Mouse (Mus musculus): ENCODE data around the gene Serpina5. TPM values are rescaled to one million over a fixed set of nuclear protein-coding genes. Genes with fewer than 3 reads are reported as not detected.

Gene Serpina5
- polyA plus RNA-seq (2014; fragmentation: Nextera tagmentation; extraction: Ambion mirVana): not detected in 2 replicates

DNA sequence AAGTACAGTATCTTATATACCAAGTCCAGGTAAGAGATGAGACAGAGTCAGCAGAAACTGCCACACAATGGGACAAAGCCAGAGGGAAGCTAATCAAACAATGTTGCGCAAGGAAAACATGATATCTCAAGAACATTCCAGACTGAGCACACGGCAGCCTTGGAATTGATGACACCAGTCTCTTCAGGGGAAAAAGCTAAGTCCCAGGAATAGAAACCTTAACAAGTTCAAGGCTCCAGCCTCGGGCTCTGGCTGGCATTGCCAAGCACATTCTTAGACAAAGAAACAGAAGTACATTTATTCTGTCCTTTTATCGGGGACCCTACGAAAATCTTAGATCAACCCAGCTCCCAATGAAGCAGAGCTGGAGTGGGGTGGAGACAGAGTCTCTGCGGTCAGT is at the start of gene Serpina5:
Serpina5 (plus strand) TSS at position 346 of the 400 bp plus-strand sequence.
- no peak within 1 kb of the TSS for H3K4me3 ChIP-seq (ENCODE audit: low read depth, low read length)
- H3K9me3 ChIP-seq (replicated peaks; ENCODE audit: control insufficient read depth, low read length): no peaks in the 10 kb centered on the region
- no peak within 1 kb of the TSS for H3K9ac ChIP-seq (ENCODE audit: low read depth, low read length)
- no peak for ATAC-seq (replicated peaks; ENCODE audit: insufficient number of reproducible peaks, low FRiP score, low TSS enrichment)
- no peak within 1 kb of the TSS for H3K4me2 ChIP-seq
- H3K27ac ChIP-seq (ENCODE audit: low read depth, low read length): no peak within 1 kb of the TSS
- no peaks in the 10 kb centered on the region for H3K36me3 ChIP-seq (ENCODE audit: control insufficient read depth, insufficient read depth, low read length)
- H3K4me1 ChIP-seq (ENCODE audit: control insufficient read depth, insufficient read depth, low read length): no peaks in the 10 kb centered on the region
- 76% methylated on average over 6 of the region's 6 CpGs for WGBS (ENCODE audit: insufficient replicate concordance)
- no peaks in the 10 kb centered on the region for H3K27me3 ChIP-seq (ENCODE audit: control insufficient read depth, insufficient read depth, low read length)

GRCm38 (mm10) chr12:104053995-104054394 is 46.9 kb upstream of the Serpina5 start:
- H3K4me1 ChIP-seq (ENCODE audit: control insufficient read depth, insufficient read depth, low read length): peaks cover 5% of the 10 kb centered on the region; the same call in 1 of the 2 replicates
- 0 out of 2 replicates have a peak, but pooled peaks cover 2% of the 10 kb centered on the region for H3K27me3 ChIP-seq (ENCODE audit: control insufficient read depth, insufficient read depth, low read length)
- no peaks in the 10 kb centered on the region for H3K9me3 ChIP-seq (replicated peaks; ENCODE audit: control insufficient read depth, low read length)
- no peak for ATAC-seq (replicated peaks; ENCODE audit: insufficient number of reproducible peaks, low FRiP score, low TSS enrichment)
- H3K36me3 ChIP-seq (ENCODE audit: control insufficient read depth, insufficient read depth, low read length): no peaks in the 10 kb centered on the region
- no peak overlapping the region for H3K4me2 ChIP-seq
- no peak overlapping the region for H3K9ac ChIP-seq (ENCODE audit: low read depth, low read length)
- H3K4me3 ChIP-seq (ENCODE audit: low read depth, low read length): no peak overlapping the region
- WGBS (ENCODE audit: insufficient replicate concordance): 36% methylated on average over 1 of the region's 1 CpGs
- no peak overlapping the region for H3K27ac ChIP-seq (ENCODE audit: low read depth, low read length)

DNA sequence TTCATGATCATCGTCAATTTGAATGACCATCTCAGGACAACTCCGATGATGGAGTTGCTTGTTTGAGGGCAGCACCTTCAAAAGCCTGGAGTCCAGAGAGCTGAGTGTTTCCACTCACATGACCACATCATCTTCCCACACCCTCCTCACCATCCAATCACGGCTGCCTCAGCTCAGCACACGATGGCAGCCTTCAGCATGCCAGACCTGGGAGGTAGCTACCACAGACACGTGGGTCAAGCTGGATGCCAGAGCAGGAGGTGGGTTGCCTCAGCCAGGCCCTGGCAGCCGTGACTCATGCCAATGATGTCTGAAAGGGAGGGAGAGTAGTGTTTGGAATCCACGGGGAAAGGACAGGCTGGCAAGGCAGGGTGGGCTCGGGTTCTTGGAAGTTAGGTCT is 45.2 kb upstream of the Serpina5 start:
- Histone ChIP-seq H3K4me3 (ENCODE audit: low read depth, low read length) (no peak overlapping the region), H3K9me3 (replicated peaks; ENCODE audit: control insufficient read depth, low read length) (no peaks in the 10 kb centered on the region), H3K4me1 (ENCODE audit: control insufficient read depth, insufficient read depth, low read length) (peaks cover 5% of the 10 kb centered on the region; the same call in 1 of the 2 replicates), H3K4me2 (no peak overlapping the region), H3K36me3 (ENCODE audit: control insufficient read depth, insufficient read depth, low read length) (no peaks in the 10 kb centered on the region), H3K27ac (ENCODE audit: low read depth, low read length) (no peak overlapping the region), H3K27me3 (ENCODE audit: control insufficient read depth, insufficient read depth, low read length) (peaks cover 2% of the 10 kb centered on the region; the same call in 1 of the 2 replicates), H3K9ac (ENCODE audit: low read depth, low read length) (no peak overlapping the region)
- 76% methylated on average over 8 of the region's 8 CpGs for WGBS (ENCODE audit: insufficient replicate concordance)
- ATAC-seq (replicated peaks; ENCODE audit: insufficient number of reproducible peaks, low FRiP score, low TSS enrichment): no peak

- Histone ChIP-seq H3K4me3 (ENCODE audit: low read depth, low read length) (no peak overlapping the region), H3K4me2 (no peak overlapping the region), H3K27ac (ENCODE audit: low read depth, low read length) (no peak overlapping the region), H3K9ac (ENCODE audit: low read depth, low read length) (no peak overlapping the region), H3K4me1 (ENCODE audit: control insufficient read depth, insufficient read depth, low read length) (peaks cover 5% of the 10 kb centered on the region; the same call in 1 of the 2 replicates), H3K36me3 (ENCODE audit: control insufficient read depth, insufficient read depth, low read length) (no peaks in the 10 kb centered on the region), H3K27me3 (ENCODE audit: control insufficient read depth, insufficient read depth, low read length) (peaks cover 2% of the 10 kb centered on the region; the same call in 1 of the 2 replicates), H3K9me3 (replicated peaks; ENCODE audit: control insufficient read depth, low read length) (no peaks in the 10 kb centered on the region)
- WGBS (ENCODE audit: insufficient replicate concordance): 15% methylated on average over 4 of the region's 4 CpGs
- no peak; the same call in 1 of the 2 replicates for ATAC-seq (replicated peaks; ENCODE audit: insufficient number of reproducible peaks, low FRiP score, low TSS enrichment)
Measured at GRCm38 (mm10) chr12:104057050-104057449, 43.9 kb upstream of the Serpina5 start.

GRCm38 (mm10) chr12:104057531-104057930 is 43.4 kb upstream of the Serpina5 start:
- 73% methylated on average over 7 of the region's 7 CpGs for WGBS (ENCODE audit: insufficient replicate concordance)
- ATAC-seq (replicated peaks; ENCODE audit: insufficient number of reproducible peaks, low FRiP score, low TSS enrichment): no peak
- no peaks in the 10 kb centered on the region for H3K36me3 ChIP-seq (ENCODE audit: control insufficient read depth, insufficient read depth, low read length)
- no peak overlapping the region for H3K4me2 ChIP-seq
- no peak overlapping the region for H3K27ac ChIP-seq (ENCODE audit: low read depth, low read length)
- peaks cover 2% of the 10 kb centered on the region; the same call in 1 of the 2 replicates for H3K27me3 ChIP-seq (ENCODE audit: control insufficient read depth, insufficient read depth, low read length)
- no peak overlapping the region for H3K4me3 ChIP-seq (ENCODE audit: low read depth, low read length)
- H3K4me1 ChIP-seq (ENCODE audit: control insufficient read depth, insufficient read depth, low read length): peaks cover 5% of the 10 kb centered on the region; the same call in 1 of the 2 replicates
- H3K9me3 ChIP-seq (replicated peaks; ENCODE audit: control insufficient read depth, low read length): no peaks in the 10 kb centered on the region
- 0 out of 2 replicates have a peak overlapping the region, but pooled peaks have one; percentile 24 for H3K9ac ChIP-seq (ENCODE audit: low read depth, low read length)

DNA sequence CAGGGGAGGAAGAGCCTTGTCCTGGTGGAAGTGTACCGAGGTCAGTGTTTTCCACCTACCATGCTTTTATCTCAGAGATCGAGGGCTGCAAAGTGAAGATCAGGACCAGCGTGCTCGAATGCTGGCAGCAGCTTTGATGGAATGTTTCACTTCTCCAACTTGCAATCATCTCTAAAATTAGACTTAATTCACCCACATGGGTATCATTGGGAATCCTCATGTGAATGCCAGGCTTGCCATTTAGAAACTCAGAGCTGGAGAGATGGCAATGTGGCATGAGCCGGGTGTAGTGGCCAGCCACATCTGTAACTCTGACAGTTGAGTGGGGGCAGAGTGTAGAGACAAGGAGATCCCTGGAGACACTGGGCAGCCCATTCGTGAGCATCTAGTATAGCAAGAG is 40.8 kb upstream of the Serpina5 start:
- Histone ChIP-seq H3K9ac (ENCODE audit: low read depth, low read length) (no peak overlapping the region), H3K4me1 (ENCODE audit: control insufficient read depth, insufficient read depth, low read length) (peaks cover 5% of the 10 kb centered on the region; the same call in 1 of the 2 replicates), H3K4me3 (ENCODE audit: low read depth, low read length) (no peak overlapping the region), H3K27ac (ENCODE audit: low read depth, low read length) (no peak overlapping the region), H3K4me2 (no peak overlapping the region), H3K9me3 (replicated peaks; ENCODE audit: control insufficient read depth, low read length) (no peaks in the 10 kb centered on the region), H3K27me3 (ENCODE audit: control insufficient read depth, insufficient read depth, low read length) (peaks cover 5% of the 10 kb centered on the region), H3K36me3 (ENCODE audit: control insufficient read depth, insufficient read depth, low read length) (no peaks in the 10 kb centered on the region)
- WGBS (ENCODE audit: insufficient replicate concordance): 57% methylated on average over 6 of the region's 6 CpGs
- ATAC-seq (replicated peaks; ENCODE audit: insufficient number of reproducible peaks, low FRiP score, low TSS enrichment): no peak

GRCm38 (mm10) chr12:104061862-104062261 is 39.1 kb upstream of the Serpina5 start:
- H3K36me3 ChIP-seq (ENCODE audit: control insufficient read depth, insufficient read depth, low read length): no peaks in the 10 kb centered on the region
- no peak for ATAC-seq (replicated peaks; ENCODE audit: insufficient number of reproducible peaks, low FRiP score, low TSS enrichment)
- H3K9ac ChIP-seq (ENCODE audit: low read depth, low read length): no peak overlapping the region
- no peaks in the 10 kb centered on the region for H3K9me3 ChIP-seq (replicated peaks; ENCODE audit: control insufficient read depth, low read length)
- no peak overlapping the region for H3K4me3 ChIP-seq (ENCODE audit: low read depth, low read length)
- peaks cover 3% of the 10 kb centered on the region for H3K27me3 ChIP-seq (ENCODE audit: control insufficient read depth, insufficient read depth, low read length)
- no peak overlapping the region for H3K4me2 ChIP-seq
- peaks cover 5% of the 10 kb centered on the region; the same call in 1 of the 2 replicates for H3K4me1 ChIP-seq (ENCODE audit: control insufficient read depth, insufficient read depth, low read length)
- 24% methylated on average over 2 of the region's 2 CpGs for WGBS (ENCODE audit: insufficient replicate concordance)
- no peak overlapping the region for H3K27ac ChIP-seq (ENCODE audit: low read depth, low read length)

DNA sequence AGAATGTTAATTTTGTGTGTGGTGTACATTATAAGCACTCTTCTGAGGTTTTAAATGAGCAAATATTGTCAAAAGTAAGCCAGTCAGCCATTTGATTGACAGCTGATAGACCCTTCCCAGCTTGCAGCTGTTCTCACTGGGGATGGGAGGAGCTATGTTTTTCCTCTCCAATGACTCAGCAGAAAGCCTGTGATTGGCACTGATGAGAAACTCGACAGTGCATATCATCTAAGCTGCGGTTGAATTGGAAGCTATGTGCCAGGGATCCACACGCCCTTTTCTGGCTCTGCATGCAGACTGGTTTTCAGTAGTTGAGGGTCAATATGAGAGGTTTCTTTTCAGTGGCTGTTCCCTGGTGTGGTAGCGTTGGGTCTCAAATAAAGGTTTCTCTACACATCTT is 36.4 kb upstream of the Serpina5 start:
- ATAC-seq (replicated peaks; ENCODE audit: insufficient number of reproducible peaks, low FRiP score, low TSS enrichment): no peak
- 57% methylated on average over 4 of the region's 4 CpGs for WGBS (ENCODE audit: insufficient replicate concordance)
- Histone ChIP-seq H3K4me3 (ENCODE audit: low read depth, low read length) (no peak overlapping the region), H3K36me3 (ENCODE audit: control insufficient read depth, insufficient read depth, low read length) (no peaks in the 10 kb centered on the region), H3K4me1 (ENCODE audit: control insufficient read depth, insufficient read depth, low read length) (no peaks in the 10 kb centered on the region), H3K9ac (ENCODE audit: low read depth, low read length) (no peak overlapping the region), H3K9me3 (replicated peaks; ENCODE audit: control insufficient read depth, low read length) (no peaks in the 10 kb centered on the region), H3K4me2 (no peak overlapping the region), H3K27me3 (ENCODE audit: control insufficient read depth, insufficient read depth, low read length) (peaks cover 3% of the 10 kb centered on the region), H3K27ac (ENCODE audit: low read depth, low read length) (no peak overlapping the region)

- Histone ChIP-seq H3K27ac (ENCODE audit: low read depth, low read length) (no peak overlapping the region), H3K36me3 (ENCODE audit: control insufficient read depth, insufficient read depth, low read length) (no peaks in the 10 kb centered on the region), H3K27me3 (ENCODE audit: control insufficient read depth, insufficient read depth, low read length) (peaks cover 3% of the 10 kb centered on the region), H3K4me2 (no peak overlapping the region), H3K9ac (ENCODE audit: low read depth, low read length) (no peak overlapping the region), H3K4me3 (ENCODE audit: low read depth, low read length) (no peak overlapping the region), H3K4me1 (ENCODE audit: control insufficient read depth, insufficient read depth, low read length) (no peaks in the 10 kb centered on the region), H3K9me3 (replicated peaks; ENCODE audit: control insufficient read depth, low read length) (no peaks in the 10 kb centered on the region)
- no peak for ATAC-seq (replicated peaks; ENCODE audit: insufficient number of reproducible peaks, low FRiP score, low TSS enrichment)
- 61% methylated on average over 4 of the region's 4 CpGs for WGBS (ENCODE audit: insufficient replicate concordance)
Measured at GRCm38 (mm10) chr12:104064996-104065395, 35.9 kb upstream of the Serpina5 start.

Data from heart, embryonic 11.5 days (tissue).